Mouse (Mus musculus): ENCODE results near the gene Bin2.
"Not testable (repeated sequence)": the region's sequence is repeated elsewhere in the genome, so short reads cannot be mapped to it uniquely, and the experiment has no call there.

Bin2 gene

GRCm38 (mm10) chr15:100614996-100615824 lies 54.1 kb downstream of the Bin2 start, which contains the start of gene Dazap2:
Gene Dazap2, plus strand, starts transcription at chr15:100615349.
- peak; percentile 99 for DNase-seq

- DNase-seq, result no peak
These were observed 54.9 kb downstream of the Bin2 start for GRCm38 (mm10) chr15:100614218-100614995.

- DNase-seq, result peak; percentile 82
These were observed 55.8 kb downstream of the Bin2 start for GRCm38 (mm10) chr15:100613584-100613983.

- DNase-seq, result no peak
These were observed 56.9 kb downstream of the Bin2 start for GRCm38 (mm10) chr15:100612432-100612831.

GRCm38 (mm10) chr15:100611951-100612350 lies 57.4 kb downstream of the Bin2 start:
- DNase-seq, result no peak

- DNase-seq, result not testable (repeated sequence)
These were observed 62.7 kb downstream of the Bin2 start for GRCm38 (mm10) chr15:100606677-100607076.

- DNase-seq, result no peak
These were observed 67.7 kb downstream of the Bin2 start for GRCm38 (mm10) chr15:100601669-100602068.

- DNase-seq, result no peak
These were observed 68.6 kb downstream of the Bin2 start for GRCm38 (mm10) chr15:100600696-100601272.

GRCm38 (mm10) chr15:100600047-100600695 lies 69.2 kb downstream of the Bin2 start:
- peak; percentile 81 for DNase-seq

- DNase-seq, result peak; percentile 68
These were observed 69.9 kb downstream of the Bin2 start, which contains the start of gene Pou6f1 for GRCm38 (mm10) chr15:100599276-100600046. Gene Pou6f1, minus strand, starts transcription at chr15:100599984.

GRCm38 (mm10) chr15:100598883-100599275 lies 70.5 kb downstream of the Bin2 start:
- peak; percentile 56 for DNase-seq

- DNase-seq, result no peak
These were observed 71.0 kb downstream of the Bin2 start for GRCm38 (mm10) chr15:100598287-100598882.

- DNase-seq, result no peak
These were observed 76.5 kb downstream of the Bin2 start for GRCm38 (mm10) chr15:100592817-100593216.

All from cerebellum, adult 9-11 months (tissue).